Mouse (Mus musculus) limb, embryonic 13.5 days (tissue): ENCODE results near the gene Tmem131l. TPM values are rescaled to one million over a fixed set of nuclear protein-coding genes. Genes with fewer than 3 reads are reported as not detected.

Source experiments
- ATAC-seq: fragments of 200-750 bp; cut with Nextera tagmentation; 2 replicates; pipeline ENCODE4 v1.8.0; 2017; ENCODE audit warnings: low read depth, moderate number of reproducible peaks, moderate TSS enrichment; ENCODE audit not compliant: low FRiP score
- H3K27ac ChIP-seq: fragments of 300-500 bp; sonication (generic); 2 replicates; pipeline ENCODE4 v1.5.1; 2015; ENCODE audit warnings: inconsistent platforms, mild to moderate bottlenecking, moderate library complexity
- H3K27me3 ChIP-seq: fragments of 300-500 bp; sonication (generic); 2 replicates; pipeline ENCODE4 v1.6.1; 2015; ENCODE audit warnings: mild to moderate bottlenecking, inconsistent platforms
- H3K36me3 ChIP-seq: fragments of 300-500 bp; sonication (generic); 2 replicates; pipeline ENCODE4 v1.6.1; 2015; ENCODE audit warnings: inconsistent platforms, mild to moderate bottlenecking, moderate library complexity
- H3K4me1 ChIP-seq: fragments of 300-500 bp; sonication (generic); 2 replicates; pipeline ENCODE4 v1.6.1; 2015; ENCODE audit warnings: inconsistent platforms
- H3K4me2 ChIP-seq: fragments of 300-500 bp; sonication (generic); replicated peaks from 2 replicates; pipeline ENCODE4 v1.6.1; 2015; ENCODE audit warnings: inconsistent platforms, mild to moderate bottlenecking, moderate library complexity
- H3K4me3 ChIP-seq: fragments of 300-500 bp; sonication (generic); 2 replicates; pipeline ENCODE4 v1.5.1; 2015; ENCODE audit warnings: moderate library complexity, mild to moderate bottlenecking, inconsistent platforms
- H3K9ac ChIP-seq: fragments of 300-500 bp; sonication (generic); 2 replicates; pipeline ENCODE4 v1.6.1; 2015; ENCODE audit warnings: mild to moderate bottlenecking, inconsistent platforms
- H3K9me3 ChIP-seq: fragments of 300-500 bp; sonication (generic); 2 replicates; pipeline ENCODE4 v1.6.1; 2016; ENCODE audit warnings: inconsistent platforms
- WGBS: fragments of 180-500 bp; shearing (Covaris S2); methylation state at CpG from one replicate; pipeline ENCODE4 v1.1.7; 2015; 5-methylcytosine and 5-hydroxymethylcytosine counted together
- polyA plus RNA-seq: library from polyadenylated mRNA; unstranded; fragments of >200 nt; fragmentation: Nextera tagmentation; extraction: Ambion mirVana; gene quantifications from 2 replicates; pipeline ENCODE4 v1.2.1, GENCODE M21; 2015

Tmem131l gene
- polyA plus RNA-seq, 1 experiment from 2014 or later, result 62.5 TPM

- ATAC-seq, result no peak
- Histone ChIP-seq H3K36me3 (peaks cover 3% of the 10 kb centered on the region; the same call in 1 of the 2 replicates), H3K4me1 (peaks cover 35% of the 10 kb centered on the region), H3K9me3 (no peaks in the 10 kb centered on the region), H3K4me3 (no peak overlapping the region), H3K27ac (no peak overlapping the region), H3K4me2 (no peak overlapping the region), H3K9ac (no peak overlapping the region), H3K27me3 (no peaks in the 10 kb centered on the region)
- 69% methylated on average over 6 of the region's 6 CpGs for WGBS
Measured at GRCm38 (mm10) chr3:84002433-84003090, 37.4 kb downstream of the Tmem131l start.

GRCm38 (mm10) chr3:83997563-83997962, 42.4 kb downstream of the Tmem131l start:
- H3K27ac ChIP-seq, result 0 out of 2 replicates have a peak overlapping the region, but pooled peaks have one; percentile 22
- no peaks in the 10 kb centered on the region for H3K9me3 ChIP-seq
- H3K27me3 ChIP-seq, result no peaks in the 10 kb centered on the region
- no peak for ATAC-seq
- peaks cover 67% of the 10 kb centered on the region for H3K4me1 ChIP-seq
- no peak overlapping the region for H3K4me2 ChIP-seq
- H3K9ac ChIP-seq, result no peak overlapping the region
- H3K4me3 ChIP-seq, result no peak overlapping the region
- H3K36me3 ChIP-seq, result peaks cover 3% of the 10 kb centered on the region; the same call in 1 of the 2 replicates
- 62% methylated on average over 5 of the region's 5 CpGs for WGBS

GRCm38 (mm10) chr3:83997036-83997435, 42.9 kb downstream of the Tmem131l start:
- Histone ChIP-seq H3K9ac (no peak overlapping the region), H3K4me3 (no peak overlapping the region), H3K27ac (no peak overlapping the region), H3K4me1 (peaks cover 67% of the 10 kb centered on the region), H3K4me2 (no peak overlapping the region), H3K27me3 (no peaks in the 10 kb centered on the region), H3K9me3 (no peaks in the 10 kb centered on the region), H3K36me3 (peaks cover 1% of the 10 kb centered on the region; the same call in 1 of the 2 replicates)
- WGBS, result 67% methylated on average over 3 of the region's 3 CpGs
- ATAC-seq, result no peak

- Histone ChIP-seq H3K4me3 (no peak overlapping the region), H3K4me1 (peaks cover 67% of the 10 kb centered on the region), H3K36me3 (no peaks in the 10 kb centered on the region; the same call in 1 of the 2 replicates), H3K27me3 (no peaks in the 10 kb centered on the region), H3K27ac (no peak overlapping the region), H3K4me2 (no peak overlapping the region), H3K9me3 (no peaks in the 10 kb centered on the region), H3K9ac (no peak overlapping the region)
- no peak for ATAC-seq
- WGBS, result 80% methylated on average over 6 of the region's 6 CpGs
Measured at GRCm38 (mm10) chr3:83996086-83996485, 43.9 kb downstream of the Tmem131l start.

GRCm38 (mm10) chr3:83995254-83995830, 44.6 kb downstream of the Tmem131l start:
- Histone ChIP-seq H3K9ac (no peak overlapping the region), H3K27me3 (no peaks in the 10 kb centered on the region), H3K4me3 (no peak overlapping the region), H3K36me3 (no peaks in the 10 kb centered on the region; the same call in 1 of the 2 replicates), H3K9me3 (no peaks in the 10 kb centered on the region), H3K4me1 (peaks cover 67% of the 10 kb centered on the region), H3K4me2 (no peak overlapping the region), H3K27ac (no peak overlapping the region)
- 67% methylated on average over 9 of the region's 9 CpGs for WGBS
- no peak for ATAC-seq

- H3K4me2 ChIP-seq, result no peak overlapping the region
- H3K27me3 ChIP-seq, result no peaks in the 10 kb centered on the region
- H3K9me3 ChIP-seq, result no peaks in the 10 kb centered on the region
- H3K27ac ChIP-seq, result no peak overlapping the region
- H3K4me3 ChIP-seq, result no peak overlapping the region
- ATAC-seq, result peak; percentile 55
- peaks cover 77% of the 10 kb centered on the region for H3K4me1 ChIP-seq
- no peaks in the 10 kb centered on the region for H3K36me3 ChIP-seq
- 22% methylated on average over 8 of the region's 8 CpGs for WGBS
- no peak overlapping the region for H3K9ac ChIP-seq
Measured at GRCm38 (mm10) chr3:83994217-83994839, 45.6 kb downstream of the Tmem131l start.

- Histone ChIP-seq H3K4me2 (no peak overlapping the region), H3K9ac (no peak overlapping the region), H3K9me3 (no peaks in the 10 kb centered on the region), H3K4me1 (peaks cover 87% of the 10 kb centered on the region), H3K4me3 (no peak overlapping the region), H3K36me3 (no peaks in the 10 kb centered on the region), H3K27me3 (no peaks in the 10 kb centered on the region), H3K27ac (no peak overlapping the region)
- no peak for ATAC-seq
- 72% methylated on average over 8 of the region's 8 CpGs for WGBS
Measured at GRCm38 (mm10) chr3:83993089-83993516, 46.9 kb downstream of the Tmem131l start.

GRCm38 (mm10) chr3:83991691-83992524, 48.1 kb downstream of the Tmem131l start:
- Histone ChIP-seq H3K9me3 (no peaks in the 10 kb centered on the region), H3K27ac (no peak overlapping the region), H3K9ac (no peak overlapping the region), H3K4me2 (no peak overlapping the region), H3K4me3 (no peak overlapping the region), H3K4me1 (peaks cover 85% of the 10 kb centered on the region), H3K36me3 (no peaks in the 10 kb centered on the region), H3K27me3 (no peaks in the 10 kb centered on the region)
- ATAC-seq, result no peak
- WGBS, result 74% methylated on average over 8 of the region's 8 CpGs

GRCm38 (mm10) chr3:83988214-83988613, 51.8 kb downstream of the Tmem131l start:
- 0 out of 2 replicates have a peak overlapping the region, but pooled peaks have one; percentile 6 for H3K27ac ChIP-seq
- H3K4me3 ChIP-seq, result no peak overlapping the region
- H3K4me2 ChIP-seq, result peak overlapping the region; percentile 35
- peak; percentile 39; the same call in 1 of the 2 replicates for ATAC-seq
- peaks cover 84% of the 10 kb centered on the region for H3K4me1 ChIP-seq
- no peaks in the 10 kb centered on the region for H3K9me3 ChIP-seq
- H3K36me3 ChIP-seq, result no peaks in the 10 kb centered on the region
- H3K9ac ChIP-seq, result peak overlapping the region; percentile 27; the same call in 1 of the 2 replicates
- H3K27me3 ChIP-seq, result no peaks in the 10 kb centered on the region
- WGBS, result 10% methylated on average over 4 of the region's 4 CpGs

- H3K27ac ChIP-seq, result no peak overlapping the region
- H3K4me1 ChIP-seq, result peaks cover 79% of the 10 kb centered on the region
- no peaks in the 10 kb centered on the region for H3K9me3 ChIP-seq
- H3K9ac ChIP-seq, result no peak overlapping the region
- WGBS, result 60% methylated on average over 8 of the region's 8 CpGs
- ATAC-seq, result no peak
- peak overlapping the region; percentile 25 for H3K4me2 ChIP-seq
- no peaks in the 10 kb centered on the region for H3K27me3 ChIP-seq
- no peak overlapping the region for H3K4me3 ChIP-seq
- no peaks in the 10 kb centered on the region for H3K36me3 ChIP-seq
Measured at GRCm38 (mm10) chr3:83987533-83988112, 52.4 kb downstream of the Tmem131l start.

GRCm38 (mm10) chr3:83986740-83987139, 53.2 kb downstream of the Tmem131l start:
- Histone ChIP-seq H3K27ac (no peak overlapping the region), H3K36me3 (no peaks in the 10 kb centered on the region), H3K4me1 (peaks cover 72% of the 10 kb centered on the region), H3K4me3 (no peak overlapping the region), H3K27me3 (no peaks in the 10 kb centered on the region), H3K9me3 (no peaks in the 10 kb centered on the region), H3K9ac (no peak overlapping the region), H3K4me2 (no peak overlapping the region)
- 49% methylated on average over 3 of the region's 3 CpGs for WGBS
- ATAC-seq, result no peak
